ENCODE assay signal across 8 mouse cellular contexts in the genomic region with DNA sequence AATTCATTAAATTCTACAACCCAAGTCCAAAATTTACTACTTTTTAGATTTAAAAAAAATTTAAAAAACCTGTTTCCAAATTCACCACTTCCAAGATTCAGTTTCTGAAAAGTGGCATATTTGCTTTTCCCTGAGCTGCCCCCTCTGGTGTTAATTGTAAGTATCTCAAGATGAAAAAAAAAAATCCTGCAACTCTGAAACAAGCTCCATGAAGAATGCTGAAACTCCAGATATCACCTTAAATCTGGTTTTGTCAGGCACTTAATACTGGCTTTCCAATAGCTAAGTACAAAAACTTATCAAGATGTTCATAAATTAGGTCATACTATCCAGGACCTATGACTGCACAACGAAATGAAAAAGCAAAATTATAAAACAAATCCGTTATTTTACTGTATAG. TPM values are rescaled to one million over a fixed set of nuclear protein-coding genes. Genes with fewer than 3 reads are reported as not detected.
DNase-seq lines count a peak whose midpoint lies in the region; ATAC-seq and TF ChIP-seq lines count a peak whose summit lies in the region.

No protein-coding gene starts in this region.

- H3K4me1 ChIP-seq in cortical plate, adult 2 months (ENCODE audit: control insufficient read depth, insufficient read depth, low read length), result peaks cover 3% of the 10 kb centered on the region
- H3K4me1 ChIP-seq in limb, embryonic 10.5 days, result peaks cover 22% of the 10 kb centered on the region
- peaks cover 36% of the 10 kb centered on the region for H3K4me1 ChIP-seq in neural tube, embryonic 15.5 days

- no peaks in the 10 kb centered on the region for H3K27me3 ChIP-seq in limb, embryonic 10.5 days (ENCODE audit: low read depth, poor library complexity, severe bottlenecking)
- no peaks in the 10 kb centered on the region for H3K27me3 ChIP-seq in neural tube, embryonic 15.5 days (replicated peaks)

- H3K36me3 ChIP-seq in limb, embryonic 10.5 days, result peaks cover 61% of the 10 kb centered on the region
- H3K36me3 ChIP-seq in neural tube, embryonic 15.5 days, result peaks cover 30% of the 10 kb centered on the region

- no peak for ATAC-seq in neural tube, embryonic 15.5 days (ENCODE audit: low FRiP score)

- no peak for TF ChIP-seq POLR2A in cortical plate, adult 2 months (IDR thresholded peaks at IDR 0.05; ENCODE audit: extremely low read depth, insufficient read depth, low read length)

- peak overlapping the region; percentile 61 for H3K4me2 ChIP-seq in neural tube, embryonic 15.5 days

- DNase-seq in layer of hippocampus, adult 2 months (ENCODE audit: low spot score in 2 of 2), result no peak
- DNase-seq in layer of hippocampus, postnatal 14 days (ENCODE audit: low spot score in 2 of 2), result no peak
- DNase-seq in limb, embryonic 10.5 days (ENCODE audit: low spot score), result peak; percentile 16
- no peak for DNase-seq in cerebellum, postnatal 14 days
- no peak for DNase-seq in thymus, postnatal 14 days
- no peak for DNase-seq in cerebellum, adult 18-20 months

- no peak overlapping the region for H3K9ac ChIP-seq in neural tube, embryonic 15.5 days (replicated peaks)

- peak overlapping the region; percentile 98 for H3K4me3 ChIP-seq in layer of hippocampus, adult 2 months
- H3K4me3 ChIP-seq in cortical plate, adult 2 months (ENCODE audit: insufficient read depth, low read length), result peak overlapping the region; percentile 66; the same call in 1 of the 2 replicates
- peak overlapping the region; percentile 97 for H3K4me3 ChIP-seq in limb, embryonic 10.5 days
- peak overlapping the region; percentile 36 for H3K4me3 ChIP-seq in neural tube, embryonic 15.5 days (replicated peaks)

- H3K27ac ChIP-seq in layer of hippocampus, adult 2 months, result peak overlapping the region; percentile 99; the same call in 1 of the 2 replicates
- no peak overlapping the region for H3K27ac ChIP-seq in cortical plate, adult 2 months (ENCODE audit: insufficient read depth, low read length)
- peak overlapping the region; percentile 99 for H3K27ac ChIP-seq in limb, embryonic 10.5 days
- no peak overlapping the region for H3K27ac ChIP-seq in neural tube, embryonic 15.5 days (replicated peaks)

- no peaks in the 10 kb centered on the region for H3K9me3 ChIP-seq in limb, embryonic 10.5 days (replicated peaks)
- H3K9me3 ChIP-seq in neural tube, embryonic 15.5 days (replicated peaks), result no peaks in the 10 kb centered on the region

- TF ChIP-seq CTCF in layer of hippocampus, adult 2 months (conservative IDR thresholded peaks at IDR 0.05), result peak; percentile 79
- TF ChIP-seq CTCF in cortical plate, adult 2 months (IDR thresholded peaks at IDR 0.05; ENCODE audit: extremely low read depth, insufficient read depth, low read length), result no peak

- WGBS in limb, embryonic 10.5 days, result 0% methylated on average over 2 of the region's 2 CpGs
- 2% methylated on average over 2 of the region's 2 CpGs for WGBS in neural tube, embryonic 15.5 days

RNA-seq across cellular contexts. Expression of a gene that starts 2.0 kb away (rescaled TPM):
- total RNA-seq in layer of hippocampus, adult 2 months (2021), result 100 to 1,000 TPM; 499 to 537 TPM
- total RNA-seq in layer of hippocampus, postnatal 14 days (2021), result 100 to 1,000 TPM; 544 to 550 TPM
- 529 and 566 TPM in 2 replicates for polyA plus RNA-seq in cortical plate, adult 2 months (2012; rRNA removed)
- polyA plus RNA-seq in limb, embryonic 10.5 days (2016; fragmentation: Nextera tagmentation; extraction: Ambion mirVana), result 1,996 and 2,303 TPM in 2 replicates
- polyA plus RNA-seq in neural tube, embryonic 15.5 days (2015; fragmentation: Nextera tagmentation; extraction: Ambion mirVana), result 1,222 and 1,408 TPM in 2 replicates

RNA-seq across cellular contexts. Expression of a gene that starts 2.5 kb away (rescaled TPM):
- 100 to 1,000 TPM; 139 to 149 TPM for total RNA-seq in layer of hippocampus, adult 2 months (2021)
- total RNA-seq in layer of hippocampus, postnatal 14 days (2021), result 100 to 1,000 TPM; 158 to 160 TPM
- 81.3 and 85.2 TPM in 2 replicates for polyA plus RNA-seq in cortical plate, adult 2 months (2012; rRNA removed)
- polyA plus RNA-seq in limb, embryonic 10.5 days (2016; fragmentation: Nextera tagmentation; extraction: Ambion mirVana), result 639 and 665 TPM in 2 replicates
- 310 and 354 TPM in 2 replicates for polyA plus RNA-seq in neural tube, embryonic 15.5 days (2015; fragmentation: Nextera tagmentation; extraction: Ambion mirVana)

RNA-seq across cellular contexts. Expression of a gene that starts 35.2 kb away (rescaled TPM):
- total RNA-seq in layer of hippocampus, adult 2 months (2021), result 1 to 10 TPM; 2.8 to 3.0 TPM
- 1 to 10 TPM; 3.0 to 4.6 TPM for total RNA-seq in layer of hippocampus, postnatal 14 days (2021)
- 3.3 and 3.8 TPM in 2 replicates for polyA plus RNA-seq in cortical plate, adult 2 months (2012; rRNA removed)
- 0.39 and 0.56 TPM in 2 replicates for polyA plus RNA-seq in limb, embryonic 10.5 days (2016; fragmentation: Nextera tagmentation; extraction: Ambion mirVana)
- polyA plus RNA-seq in neural tube, embryonic 15.5 days (2015; fragmentation: Nextera tagmentation; extraction: Ambion mirVana), result 4.2 and 5.9 TPM in 2 replicates

RNA-seq across cellular contexts. Expression of a gene that starts 56.1 kb away (rescaled TPM):
- total RNA-seq in layer of hippocampus, adult 2 months (2021), result 100 to 1,000 TPM in 1 of 2 experiments, 10 to 100 TPM in 1; 98.0 to 103 TPM
- 100 to 1,000 TPM; 116 to 117 TPM for total RNA-seq in layer of hippocampus, postnatal 14 days (2021)
- polyA plus RNA-seq in cortical plate, adult 2 months (2012; rRNA removed), result 64.9 and 67.4 TPM in 2 replicates
- 14.6 and 16.0 TPM in 2 replicates for polyA plus RNA-seq in limb, embryonic 10.5 days (2016; fragmentation: Nextera tagmentation; extraction: Ambion mirVana)
- polyA plus RNA-seq in neural tube, embryonic 15.5 days (2015; fragmentation: Nextera tagmentation; extraction: Ambion mirVana), result 55.6 and 63.4 TPM in 2 replicates

Comparison
In these comparisons a context has a peak if more than half of its experiments do, and no peak if none do; other contexts are left out.
1. H3K27ac ChIP-seq: peak in layer of hippocampus, adult 2 months (single experiment) and limb, embryonic 10.5 days (single experiment); none in cortical plate, adult 2 months (single experiment) and neural tube, embryonic 15.5 days (single experiment).
2. H3K4me3 ChIP-seq: peak in every context shown above with its lines; median percentile 98 in layer of hippocampus, adult 2 months; 97 in limb, embryonic 10.5 days; 66 in cortical plate, adult 2 months; 36 in neural tube, embryonic 15.5 days.